Mouse (Mus musculus) heart, embryonic 15.5 days (tissue): ENCODE results near the gene Spns2. TPM values are rescaled to one million over a fixed set of nuclear protein-coding genes. Genes with fewer than 3 reads are reported as not detected.
A peak's percentile ranks its signal among the peaks of the same experiment; 100 is the strongest.

Experiments
- ATAC-seq: fragments of 200-750 bp; cut with Nextera tagmentation; replicated peaks from 2 replicates; pipeline ENCODE4 v1.8.0; 2017; ENCODE audit warnings: low read depth, moderate TSS enrichment; ENCODE audit not compliant: insufficient number of reproducible peaks, insufficient read depth, low FRiP score
- H3K27ac ChIP-seq: fragments of 300-500 bp; sonication (generic); 2 replicates; pipeline ENCODE4 v1.5.1; 2015; ENCODE audit warnings: mild to moderate bottlenecking, inconsistent platforms
- H3K27me3 ChIP-seq: fragments of 300-500 bp; sonication (generic); 2 replicates; pipeline ENCODE4 v1.6.1; 2015; ENCODE audit warnings: inconsistent platforms
- H3K36me3 ChIP-seq: fragments of 300-500 bp; sonication (generic); 2 replicates; pipeline ENCODE4 v1.6.1; 2015; ENCODE audit warnings: mild to moderate bottlenecking, inconsistent platforms
- H3K4me1 ChIP-seq: fragments of 300-500 bp; sonication (generic); replicated peaks from 2 replicates; pipeline ENCODE4 v1.6.1; 2015; ENCODE audit warnings: inconsistent platforms
- H3K4me2 ChIP-seq: fragments of 300-500 bp; sonication (generic); 2 replicates; pipeline ENCODE4 v1.6.1; 2015; ENCODE audit warnings: inconsistent platforms, mild to moderate bottlenecking, moderate library complexity
- H3K4me3 ChIP-seq: fragments of 300-500 bp; sonication (generic); 2 replicates; pipeline ENCODE4 v1.5.1; 2015; ENCODE audit warnings: mild to moderate bottlenecking, inconsistent platforms
- H3K9ac ChIP-seq: fragments of 300-500 bp; sonication (generic); 2 replicates; pipeline ENCODE4 v1.6.1; 2015; ENCODE audit warnings: mild to moderate bottlenecking, inconsistent platforms
- H3K9me3 ChIP-seq: fragments of 300-500 bp; sonication (generic); replicated peaks from 2 replicates; pipeline ENCODE4 v1.6.1; 2016; ENCODE audit warnings: inconsistent platforms
- WGBS: fragments of 180-500 bp; shearing (Covaris S2); methylation state at CpG from one replicate; pipeline ENCODE4 v1.1.7; 2015; ENCODE audit warnings: mixed read lengths; 5-methylcytosine and 5-hydroxymethylcytosine counted together
- polyA plus RNA-seq: library from polyadenylated mRNA; unstranded; fragments of >200 nt; fragmentation: Nextera tagmentation; extraction: Ambion mirVana; gene quantifications from 2 replicates; pipeline ENCODE4 v1.2.1, GENCODE M21; 2015

Spns2 gene
- polyA plus RNA-seq, 1 experiment from 2014 or later = 2.8 TPM

DNA sequence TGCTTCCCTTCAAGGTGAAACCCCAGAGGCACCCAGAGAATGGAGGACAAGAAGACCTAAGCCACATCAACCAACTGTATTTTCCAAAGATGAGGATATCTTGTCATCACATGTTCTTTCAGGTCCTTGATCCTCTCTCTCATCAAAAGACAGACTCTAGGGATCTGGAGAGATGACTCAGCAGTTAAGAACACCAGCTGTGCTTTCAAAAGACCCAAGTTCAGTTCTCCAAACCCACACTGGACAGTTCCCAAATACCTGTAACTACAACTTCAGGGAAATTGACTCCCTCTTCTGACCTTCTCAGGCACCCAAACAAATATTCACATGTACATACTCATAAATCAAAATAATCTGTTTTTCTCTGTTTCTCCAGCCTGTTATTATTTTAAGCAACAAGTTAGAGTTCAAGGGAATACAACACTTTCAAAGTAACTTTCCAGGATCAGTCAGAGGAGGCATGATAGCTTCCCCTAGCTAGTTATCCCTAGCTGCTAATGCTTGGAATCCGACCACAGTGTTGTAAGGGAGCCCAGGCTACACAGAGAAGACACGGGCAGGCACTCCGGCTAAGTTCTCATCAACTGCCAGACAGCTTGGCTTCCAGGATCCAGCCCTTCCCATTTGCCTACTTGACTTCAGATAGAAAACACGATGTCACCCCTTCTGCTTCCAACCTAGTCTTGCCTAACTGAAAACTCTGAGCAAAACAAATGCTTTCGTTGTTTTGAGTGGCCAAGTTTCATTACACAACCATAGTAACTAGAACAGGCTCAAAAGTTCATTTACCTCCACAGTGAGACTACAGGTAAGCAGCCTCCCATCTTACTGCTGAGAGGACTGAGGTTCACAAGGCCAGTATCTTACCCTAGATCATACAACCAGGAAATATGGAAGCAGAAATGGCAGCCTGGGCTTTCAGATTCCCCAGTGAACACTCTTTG is 32.2 kb upstream of the Spns2 start:
- Histone ChIP-seq H3K27ac (no peak overlapping the region), H3K4me2 (no peak overlapping the region), H3K9ac (no peak overlapping the region), H3K36me3 (no peaks in the 10 kb centered on the region), H3K27me3 (no peaks in the 10 kb centered on the region), H3K4me3 (no peak overlapping the region), H3K4me1 (peaks cover 8% of the 10 kb centered on the region), H3K9me3 (no peaks in the 10 kb centered on the region)
- 66% methylated on average over 5 of the region's 5 CpGs for WGBS
- ATAC-seq = no peak

DNA sequence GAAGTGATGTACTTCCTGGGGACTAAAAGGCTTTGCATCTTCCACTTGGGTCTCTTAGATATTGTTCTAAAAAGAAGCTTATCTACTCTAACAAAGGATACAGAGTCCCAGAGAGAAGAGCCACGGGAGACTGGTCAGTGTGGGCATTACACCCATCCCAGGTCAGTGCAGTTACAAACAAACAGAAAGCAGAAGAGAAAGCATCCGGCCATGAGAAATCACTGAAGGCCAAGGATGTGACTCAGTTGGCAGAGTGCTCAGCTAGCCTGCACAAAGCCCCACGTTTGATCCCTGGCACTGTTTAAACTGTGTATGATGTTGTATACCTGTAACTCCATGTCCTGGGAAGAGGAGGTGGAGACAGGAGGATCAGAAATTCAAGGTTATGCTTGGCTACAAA is 30.2 kb upstream of the Spns2 start:
- Histone ChIP-seq H3K9ac (no peak overlapping the region), H3K27ac (no peak overlapping the region), H3K4me1 (peaks cover 8% of the 10 kb centered on the region), H3K36me3 (no peaks in the 10 kb centered on the region), H3K4me3 (no peak overlapping the region), H3K4me2 (no peak overlapping the region), H3K9me3 (no peaks in the 10 kb centered on the region), H3K27me3 (no peaks in the 10 kb centered on the region)
- no peak for ATAC-seq
- WGBS = 60% methylated on average over 3 of the region's 3 CpGs

DNA sequence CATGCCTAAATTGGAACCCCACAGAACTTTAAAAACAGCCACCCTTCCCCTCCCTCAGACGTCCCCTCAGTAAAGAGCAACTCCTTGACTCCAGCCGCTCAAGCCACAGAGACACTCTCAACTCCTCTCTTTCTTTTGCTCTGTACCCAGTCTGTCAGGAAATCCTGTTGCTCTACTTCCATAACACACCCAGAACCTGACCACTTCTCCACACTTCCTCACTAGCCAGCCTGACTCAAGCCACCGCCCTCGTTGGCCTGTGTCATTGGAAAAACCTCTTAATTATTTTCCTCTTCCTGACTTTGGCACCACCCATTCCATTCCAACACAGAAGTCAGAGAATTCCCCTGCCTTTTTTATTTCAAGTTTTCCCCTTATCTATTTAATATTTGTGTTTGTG is 29.5 kb upstream of the Spns2 start:
- no peak overlapping the region for H3K27ac ChIP-seq
- H3K4me3 ChIP-seq = no peak overlapping the region
- H3K9ac ChIP-seq = no peak overlapping the region
- peaks cover 8% of the 10 kb centered on the region for H3K4me1 ChIP-seq
- H3K9me3 ChIP-seq = no peaks in the 10 kb centered on the region
- no peaks in the 10 kb centered on the region for H3K36me3 ChIP-seq
- ATAC-seq = 0 out of 2 replicates have a peak, but pooled peaks have one; percentile 47
- no peak overlapping the region for H3K4me2 ChIP-seq
- 71% methylated on average over 4 of the region's 4 CpGs for WGBS
- no peaks in the 10 kb centered on the region for H3K27me3 ChIP-seq

DNA sequence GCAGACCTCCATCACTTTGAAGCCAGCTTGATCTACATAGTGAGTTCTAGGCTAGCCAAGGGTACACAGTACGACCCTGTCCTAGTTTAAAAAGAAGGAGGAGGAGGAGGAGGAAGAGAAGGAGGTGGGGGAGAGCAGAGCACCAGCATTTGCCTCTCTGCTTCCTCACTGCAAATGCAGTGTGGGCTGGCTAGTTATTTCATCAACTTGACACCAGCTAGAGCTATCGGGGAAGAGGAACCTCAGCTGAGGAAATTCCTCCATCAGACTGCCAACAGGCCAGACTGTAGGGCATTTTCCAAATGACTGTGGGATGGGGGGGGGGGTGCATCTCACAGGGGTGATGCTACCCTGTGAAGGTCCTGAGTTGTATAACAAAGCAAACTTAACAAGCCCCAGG is 28.7 kb upstream of the Spns2 start:
- no peak overlapping the region for H3K27ac ChIP-seq
- no peaks in the 10 kb centered on the region for H3K9me3 ChIP-seq
- WGBS = 40% methylated on average over 2 of the region's 2 CpGs
- no peak overlapping the region for H3K9ac ChIP-seq
- no peak overlapping the region for H3K4me3 ChIP-seq
- no peak for ATAC-seq
- no peaks in the 10 kb centered on the region for H3K27me3 ChIP-seq
- peaks cover 8% of the 10 kb centered on the region for H3K4me1 ChIP-seq
- H3K36me3 ChIP-seq = no peaks in the 10 kb centered on the region
- H3K4me2 ChIP-seq = no peak overlapping the region

DNA sequence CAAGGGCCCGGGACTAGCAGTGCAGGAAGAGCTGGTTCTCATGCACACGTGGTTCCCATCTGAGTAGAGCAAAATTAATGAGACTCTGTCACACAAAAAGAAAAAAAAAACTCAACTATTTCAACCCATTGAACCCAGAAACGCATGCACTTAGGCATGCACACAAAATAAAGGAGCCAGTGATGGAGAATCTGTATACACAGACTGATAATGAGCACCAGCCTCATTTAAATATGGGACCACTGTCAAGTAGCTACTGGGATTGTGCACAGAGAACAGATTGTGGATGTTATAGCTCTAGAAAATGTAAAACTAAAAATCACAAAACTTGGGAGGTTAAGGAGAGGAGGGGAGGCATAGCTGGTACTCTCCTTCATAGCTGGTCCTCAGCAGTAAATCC is 25.3 kb upstream of the Spns2 start:
- no peak overlapping the region for H3K4me3 ChIP-seq
- H3K4me2 ChIP-seq = no peak overlapping the region

DNA sequence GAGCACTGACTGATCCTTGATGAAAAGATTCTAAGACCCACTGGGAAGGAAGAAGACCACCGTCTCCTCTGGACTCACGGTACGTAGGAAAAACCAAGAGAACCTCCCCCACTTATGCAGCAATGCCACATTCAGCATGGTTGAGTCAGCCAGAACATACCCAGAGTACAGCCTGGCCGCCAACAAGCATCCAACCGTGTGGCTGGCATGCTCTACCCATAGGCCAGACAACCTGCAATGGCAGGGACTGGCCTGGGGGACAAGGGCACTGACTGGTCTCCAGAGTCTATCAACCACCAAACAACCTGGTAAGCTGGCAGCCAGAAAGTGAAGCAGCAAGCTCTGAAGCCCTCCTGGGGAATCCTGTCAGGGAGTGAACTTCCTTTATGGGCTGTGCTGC is 18.9 kb upstream of the Spns2 start:
- Histone ChIP-seq H3K36me3 (no peaks in the 10 kb centered on the region), H3K27ac (no peak overlapping the region), H3K4me1 (peaks cover 9% of the 10 kb centered on the region), H3K4me2 (no peak overlapping the region), H3K4me3 (no peak overlapping the region), H3K27me3 (no peaks in the 10 kb centered on the region), H3K9ac (no peak overlapping the region), H3K9me3 (no peaks in the 10 kb centered on the region)
- ATAC-seq = no peak
- 85% methylated on average over 5 of the region's 5 CpGs for WGBS

More for the DNA sequence above, 25.3 kb upstream of the Spns2 start:
- H3K9ac ChIP-seq = no peak overlapping the region
- no peaks in the 10 kb centered on the region for H3K4me1 ChIP-seq
- WGBS = 65% methylated on average over 3 of the region's 3 CpGs
- H3K9me3 ChIP-seq = no peaks in the 10 kb centered on the region
- no peak overlapping the region for H3K27ac ChIP-seq
- no peaks in the 10 kb centered on the region for H3K36me3 ChIP-seq
- ATAC-seq = no peak
- no peaks in the 10 kb centered on the region for H3K27me3 ChIP-seq

DNA sequence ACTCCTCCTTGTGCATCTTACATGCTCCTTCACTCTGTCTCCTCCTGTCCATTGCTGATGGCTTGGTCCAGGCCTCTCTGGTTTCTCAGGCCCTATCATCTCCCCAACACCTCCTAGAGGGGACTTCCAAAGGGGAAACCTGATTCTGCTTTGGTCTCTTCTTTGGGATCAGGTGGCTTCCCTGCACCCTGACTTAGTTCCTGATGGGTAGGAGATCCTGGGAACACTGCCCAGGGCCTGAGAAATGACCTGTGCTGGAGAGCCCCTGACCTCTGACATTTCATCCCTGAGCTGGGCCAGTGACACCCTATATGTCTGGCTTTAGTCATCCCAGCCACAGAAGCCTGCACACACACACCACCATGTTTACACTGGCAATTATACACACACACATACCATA is 17.9 kb upstream of the Spns2 start:
- H3K4me1 ChIP-seq = peaks cover 17% of the 10 kb centered on the region
- H3K9ac ChIP-seq = no peak overlapping the region
- no peak for ATAC-seq
- no peak overlapping the region for H3K4me2 ChIP-seq
- no peak overlapping the region for H3K27ac ChIP-seq
- no peak overlapping the region for H3K4me3 ChIP-seq
- H3K36me3 ChIP-seq = no peaks in the 10 kb centered on the region
- no peaks in the 10 kb centered on the region for H3K27me3 ChIP-seq
- no peaks in the 10 kb centered on the region for H3K9me3 ChIP-seq

DNA sequence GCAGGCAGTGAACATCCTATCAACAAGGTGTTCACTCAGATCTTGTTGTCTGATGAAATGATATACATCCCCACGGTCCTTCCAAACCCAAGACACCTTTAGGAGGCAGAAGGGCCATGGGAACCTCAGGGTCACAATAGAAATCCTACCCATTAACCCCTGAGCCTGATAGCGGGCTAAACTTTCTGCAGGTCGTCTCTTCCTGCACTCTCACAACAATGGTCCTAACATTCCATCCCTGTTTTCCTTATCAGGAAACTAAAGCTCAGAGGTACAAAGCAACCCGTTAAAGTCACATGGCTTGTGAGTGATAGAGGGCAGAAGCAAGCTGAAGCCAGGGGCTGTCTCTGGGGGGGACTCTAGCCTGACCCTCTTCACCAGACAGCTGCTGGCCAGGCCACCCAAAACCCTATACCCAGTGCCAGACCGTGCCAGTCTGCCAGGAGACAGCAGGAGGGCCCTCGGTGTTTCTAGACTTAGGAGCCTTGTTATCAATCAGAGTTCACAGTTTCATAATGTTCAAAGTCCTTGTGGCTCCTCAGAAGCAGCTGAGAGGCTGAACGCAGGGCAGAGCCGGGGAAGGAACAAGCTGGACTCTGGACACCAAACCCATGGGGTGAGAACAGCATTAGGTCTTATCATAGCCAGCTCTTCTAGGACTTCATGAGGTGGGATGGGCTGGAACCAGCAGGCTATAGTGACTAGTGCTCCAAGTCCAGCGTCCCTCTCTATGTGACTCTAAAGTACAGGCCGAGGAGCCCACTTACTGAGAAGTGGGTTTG is 14.5 kb upstream of the Spns2 start:
- Histone ChIP-seq H3K4me2 (no peak overlapping the region), H3K9me3 (no peaks in the 10 kb centered on the region), H3K27me3 (no peaks in the 10 kb centered on the region), H3K9ac (no peak overlapping the region), H3K27ac (no peak overlapping the region), H3K36me3 (no peaks in the 10 kb centered on the region), H3K4me3 (no peak overlapping the region), H3K4me1 (peaks cover 32% of the 10 kb centered on the region)
- 43% methylated on average over 10 of the region's 10 CpGs for WGBS
- ATAC-seq = no peak

DNA sequence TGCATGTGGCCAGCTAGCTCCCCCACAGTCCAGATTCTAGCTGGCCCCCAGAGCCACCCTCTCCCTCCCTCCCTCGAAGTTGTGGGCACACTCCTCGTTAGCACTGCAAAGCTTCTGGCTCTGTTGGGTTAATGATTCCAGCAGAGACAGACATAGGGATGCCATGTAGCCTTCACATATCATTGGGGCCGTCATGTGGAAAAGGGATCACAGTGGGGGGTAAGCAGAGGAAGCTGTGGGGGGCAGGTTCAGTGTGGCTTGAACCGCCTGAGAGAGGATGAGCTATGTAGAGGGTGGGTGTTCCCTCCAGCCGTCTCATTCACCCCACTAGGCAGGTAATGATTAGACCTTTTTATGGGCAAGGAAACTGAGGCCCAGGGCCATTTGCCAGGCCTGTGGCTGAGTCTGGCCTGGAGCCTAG is 13.8 kb upstream of the Spns2 start:
- 47% methylated on average over 5 of the region's 5 CpGs for WGBS
- no peak overlapping the region for H3K4me3 ChIP-seq
- ATAC-seq = no peak
- H3K4me2 ChIP-seq = no peak overlapping the region
- no peaks in the 10 kb centered on the region for H3K36me3 ChIP-seq
- no peaks in the 10 kb centered on the region for H3K9me3 ChIP-seq
- H3K27ac ChIP-seq = no peak overlapping the region
- no peak overlapping the region for H3K9ac ChIP-seq
- H3K4me1 ChIP-seq = peaks cover 32% of the 10 kb centered on the region
- no peaks in the 10 kb centered on the region for H3K27me3 ChIP-seq

DNA sequence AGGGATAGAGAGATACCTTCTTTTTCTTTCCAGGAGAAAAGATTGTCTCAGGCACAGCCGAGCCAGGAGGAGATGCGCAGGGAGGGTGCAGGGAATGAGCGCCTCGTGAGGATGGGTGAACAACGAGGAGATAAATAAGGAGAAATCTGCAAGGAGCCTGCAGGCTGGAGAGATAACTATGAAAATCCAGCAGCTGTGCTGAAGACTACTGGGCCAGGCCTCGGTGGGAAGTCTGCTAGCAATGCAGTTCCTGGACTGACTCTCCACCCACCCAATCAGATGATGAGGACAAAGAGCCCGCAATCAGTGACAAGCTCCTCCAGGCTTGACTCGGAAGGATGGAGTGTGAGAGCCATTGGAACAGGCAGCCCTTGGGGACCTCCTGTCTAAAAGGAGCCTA is 12.5 kb upstream of the Spns2 start:
- Histone ChIP-seq H3K36me3 (no peaks in the 10 kb centered on the region), H3K27me3 (no peaks in the 10 kb centered on the region; the same call in 1 of the 2 replicates), H3K4me3 (no peak overlapping the region), H3K4me1 (peaks cover 32% of the 10 kb centered on the region), H3K9ac (no peak overlapping the region), H3K9me3 (no peaks in the 10 kb centered on the region), H3K4me2 (no peak overlapping the region), H3K27ac (no peak overlapping the region)
- ATAC-seq = no peak
- 21% methylated on average over 8 of the region's 8 CpGs for WGBS

DNA sequence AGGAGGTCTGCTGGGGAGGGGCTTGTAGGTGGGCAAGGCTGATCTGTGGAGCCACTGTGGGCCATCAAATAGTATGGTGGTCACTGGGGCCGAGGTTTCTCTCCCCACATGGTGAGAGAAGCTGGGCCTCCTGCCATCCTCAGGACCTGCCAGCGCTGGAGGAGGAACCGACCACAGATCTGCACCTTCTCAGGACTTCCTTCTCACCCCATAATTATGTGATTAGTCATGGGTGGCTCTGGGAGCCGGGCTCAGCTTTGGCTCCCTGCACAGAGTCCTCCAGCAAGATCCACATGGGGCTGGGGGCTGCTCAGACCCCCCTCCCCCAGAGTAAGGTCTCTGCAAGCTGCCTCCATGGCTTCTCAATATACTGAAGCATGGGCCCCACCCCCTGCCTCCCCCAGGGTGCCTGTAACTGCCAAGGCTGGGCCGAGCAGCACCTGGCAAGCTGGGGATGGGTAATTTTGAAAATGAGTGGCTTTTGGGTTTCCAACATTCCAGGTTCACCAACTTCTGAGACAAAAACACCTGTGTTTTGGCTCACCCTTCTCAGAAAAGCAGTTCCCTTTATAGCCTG is 11.8 kb upstream of the Spns2 start:
- no peak overlapping the region for H3K27ac ChIP-seq
- peaks cover 32% of the 10 kb centered on the region for H3K4me1 ChIP-seq
- no peaks in the 10 kb centered on the region for H3K36me3 ChIP-seq
- no peak for ATAC-seq
- 22% methylated on average over 5 of the region's 5 CpGs for WGBS
- H3K9me3 ChIP-seq = no peaks in the 10 kb centered on the region
- no peak overlapping the region for H3K9ac ChIP-seq
- H3K4me3 ChIP-seq = no peak overlapping the region
- peaks cover 2% of the 10 kb centered on the region; the same call in 1 of the 2 replicates for H3K27me3 ChIP-seq
- H3K4me2 ChIP-seq = no peak overlapping the region
